Mouse (Mus musculus) lung, embryonic 16.5 days (tissue): ENCODE data around the gene Pou2af1. TPM values are rescaled to one million over a fixed set of nuclear protein-coding genes. Genes with fewer than 3 reads are reported as not detected.

Experiments used
- ATAC-seq: fragments of 200-750 bp; cut with Nextera tagmentation; 2 replicates; pipeline ENCODE4 v1.8.0; 2017; ENCODE audit warnings: low read depth, mild to moderate bottlenecking, moderate library complexity
- H3K27ac ChIP-seq: fragments of 300-500 bp; sonication (generic); 2 replicates; pipeline ENCODE4 v1.5.1; 2014; ENCODE audit warnings: mild to moderate bottlenecking, control low read depth, low read length
- H3K27me3 ChIP-seq: fragments of 300-500 bp; sonication (generic); 2 replicates; pipeline ENCODE4 v1.6.1; 2014; ENCODE audit warnings: low read depth, low read length, mixed read lengths; ENCODE audit not compliant: control insufficient read depth, insufficient read depth
- H3K36me3 ChIP-seq: fragments of 300-500 bp; sonication (generic); 2 replicates; pipeline ENCODE4 v1.6.1; 2014; ENCODE audit warnings: low read length; ENCODE audit not compliant: control insufficient read depth, insufficient read depth
- H3K4me1 ChIP-seq: fragments of 300-500 bp; sonication (generic); replicated peaks from 2 replicates; pipeline ENCODE4 v1.6.1; 2014; ENCODE audit warnings: low read length, mixed read lengths; ENCODE audit not compliant: control insufficient read depth, insufficient read depth
- H3K4me2 ChIP-seq: fragments of 300-500 bp; sonication (generic); 2 replicates; pipeline ENCODE4 v1.6.1; 2014; ENCODE audit warnings: low read depth, low read length, control low read depth
- H3K4me3 ChIP-seq: fragments of 300-500 bp; sonication (generic); 2 replicates; pipeline ENCODE4 v1.5.1; 2014; ENCODE audit warnings: mild to moderate bottlenecking, low read length, control low read depth
- H3K9ac ChIP-seq: fragments of 300-500 bp; sonication (generic); 2 replicates; pipeline ENCODE4 v1.6.1; 2014; ENCODE audit warnings: low read length, control low read depth
- H3K9me3 ChIP-seq: fragments of 300-500 bp; sonication (generic); 2 replicates; pipeline ENCODE4 v1.6.1; 2016; ENCODE audit warnings: low read length; ENCODE audit not compliant: control insufficient read depth
- WGBS: fragments of 180-500 bp; shearing (Covaris S2); extraction: QIAGEN DNeasy Blood & Tissue Kit; methylation state at CpG from one replicate; pipeline ENCODE4 v1.1.7; 2014; 5-methylcytosine and 5-hydroxymethylcytosine counted together
- polyA plus RNA-seq: library from polyadenylated mRNA; unstranded; fragments of >200 nt; fragmentation: Nextera tagmentation; extraction: Ambion mirVana; gene quantifications from 2 replicates; pipeline ENCODE4 v1.2.1, GENCODE M21; 2015

The Pou2af1 gene
- polyA plus RNA-seq, 1 experiment from 2014 or later: 0.11 TPM

GRCm38 (mm10) chr9:51178297-51178696 is 35.2 kb upstream of the Pou2af1 start:
- no peak for ATAC-seq
- WGBS: 88% methylated on average over 1 of the region's 1 CpGs
- Histone ChIP-seq H3K4me2 (no peak overlapping the region), H3K36me3 (no peaks in the 10 kb centered on the region), H3K9me3 (no peaks in the 10 kb centered on the region), H3K9ac (no peak overlapping the region), H3K27me3 (no peaks in the 10 kb centered on the region), H3K4me1 (peaks cover 10% of the 10 kb centered on the region), H3K27ac (no peak overlapping the region), H3K4me3 (no peak overlapping the region)

- H3K4me1 ChIP-seq: no peaks in the 10 kb centered on the region; the same call in 1 of the 2 replicates
- ATAC-seq: peak; percentile 51
- H3K27me3 ChIP-seq: no peaks in the 10 kb centered on the region
- no peak overlapping the region for H3K4me3 ChIP-seq
- no peaks in the 10 kb centered on the region for H3K36me3 ChIP-seq
- no peak overlapping the region for H3K27ac ChIP-seq
- H3K9me3 ChIP-seq: no peaks in the 10 kb centered on the region
- no peak overlapping the region for H3K4me2 ChIP-seq
- WGBS: 54% methylated on average over 5 of the region's 5 CpGs
- H3K9ac ChIP-seq: no peak overlapping the region
These were observed 32.9 kb upstream of the Pou2af1 start for GRCm38 (mm10) chr9:51180621-51181020.

GRCm38 (mm10) chr9:51182716-51183710 is 30.5 kb upstream of the Pou2af1 start:
- Histone ChIP-seq H3K4me2 (no peak overlapping the region), H3K9ac (no peak overlapping the region), H3K27me3 (no peaks in the 10 kb centered on the region), H3K4me3 (no peak overlapping the region), H3K36me3 (no peaks in the 10 kb centered on the region), H3K4me1 (no peaks in the 10 kb centered on the region), H3K9me3 (no peaks in the 10 kb centered on the region), H3K27ac (no peak overlapping the region)
- ATAC-seq: no peak
- 73% methylated on average over 15 of the region's 15 CpGs for WGBS

- H3K27ac ChIP-seq: no peak overlapping the region
- WGBS: 62% methylated on average over 4 of the region's 4 CpGs
- H3K9ac ChIP-seq: no peak overlapping the region
- H3K4me2 ChIP-seq: no peak overlapping the region
- H3K27me3 ChIP-seq: no peaks in the 10 kb centered on the region
- no peaks in the 10 kb centered on the region for H3K4me1 ChIP-seq
- no peaks in the 10 kb centered on the region for H3K9me3 ChIP-seq
- no peak for ATAC-seq
- H3K36me3 ChIP-seq: no peaks in the 10 kb centered on the region
- no peak overlapping the region for H3K4me3 ChIP-seq
These were observed 28.1 kb upstream of the Pou2af1 start for GRCm38 (mm10) chr9:51185386-51185785.

GRCm38 (mm10) chr9:51185871-51186270 is 27.6 kb upstream of the Pou2af1 start:
- Histone ChIP-seq H3K36me3 (no peaks in the 10 kb centered on the region), H3K4me3 (no peak overlapping the region), H3K27ac (no peak overlapping the region), H3K4me1 (no peaks in the 10 kb centered on the region), H3K9ac (no peak overlapping the region), H3K27me3 (no peaks in the 10 kb centered on the region), H3K9me3 (no peaks in the 10 kb centered on the region), H3K4me2 (no peak overlapping the region)
- no peak for ATAC-seq
- 63% methylated on average over 5 of the region's 5 CpGs for WGBS

- H3K36me3 ChIP-seq: no peaks in the 10 kb centered on the region
- H3K9me3 ChIP-seq: peaks cover 2% of the 10 kb centered on the region; the same call in 1 of the 2 replicates
- H3K9ac ChIP-seq: no peak overlapping the region
- H3K4me1 ChIP-seq: no peaks in the 10 kb centered on the region
- H3K4me2 ChIP-seq: no peak overlapping the region
- H3K4me3 ChIP-seq: no peak overlapping the region
- H3K27ac ChIP-seq: peak overlapping the region; percentile 75
- peak; percentile 64 for ATAC-seq
- 69% methylated on average over 3 of the region's 3 CpGs for WGBS
- H3K27me3 ChIP-seq: no peaks in the 10 kb centered on the region
These were observed 22.9 kb upstream of the Pou2af1 start for GRCm38 (mm10) chr9:51190655-51191054.

DNA sequence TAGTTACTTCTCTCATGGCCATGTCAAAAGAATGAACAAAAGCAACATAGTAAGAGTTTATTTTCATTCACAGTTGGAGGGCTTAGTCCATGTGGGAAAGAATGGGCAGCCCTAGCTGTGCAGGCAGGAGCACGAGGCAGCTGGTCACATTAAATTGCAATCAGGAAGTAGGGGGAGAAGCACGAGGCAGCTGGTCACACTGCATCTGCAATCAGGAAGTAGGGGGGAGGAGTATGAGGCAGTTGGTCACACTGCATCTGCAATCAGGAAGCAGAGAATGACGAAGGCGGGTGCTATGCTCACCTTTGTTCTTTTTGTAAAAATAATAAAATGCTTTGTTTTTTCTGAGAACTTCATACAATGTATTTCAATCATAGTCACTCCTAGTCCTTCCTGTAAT is 18.7 kb upstream of the Pou2af1 start:
- no peak overlapping the region for H3K4me3 ChIP-seq
- no peaks in the 10 kb centered on the region for H3K27me3 ChIP-seq
- H3K27ac ChIP-seq: no peak overlapping the region
- H3K9ac ChIP-seq: no peak overlapping the region
- no peaks in the 10 kb centered on the region for H3K36me3 ChIP-seq
- ATAC-seq: no peak
- H3K4me2 ChIP-seq: no peak overlapping the region
- WGBS: 70% methylated on average over 4 of the region's 4 CpGs
- peaks cover 2% of the 10 kb centered on the region; the same call in 1 of the 2 replicates for H3K9me3 ChIP-seq
- H3K4me1 ChIP-seq: no peaks in the 10 kb centered on the region

GRCm38 (mm10) chr9:51208974-51209332 is 4.6 kb upstream of the Pou2af1 start:
- H3K4me1 ChIP-seq: no peaks in the 10 kb centered on the region
- H3K4me3 ChIP-seq: no peak overlapping the region
- H3K27ac ChIP-seq: no peak overlapping the region
- 88% methylated on average over 2 of the region's 2 CpGs for WGBS
- no peaks in the 10 kb centered on the region for H3K9me3 ChIP-seq
- no peak for ATAC-seq
- no peaks in the 10 kb centered on the region for H3K27me3 ChIP-seq
- no peak overlapping the region for H3K4me2 ChIP-seq
- H3K36me3 ChIP-seq: no peaks in the 10 kb centered on the region
- H3K9ac ChIP-seq: no peak overlapping the region

- no peaks in the 10 kb centered on the region for H3K36me3 ChIP-seq
- H3K27me3 ChIP-seq: no peaks in the 10 kb centered on the region
- no peak overlapping the region for H3K4me3 ChIP-seq
- WGBS: 63% methylated on average over 6 of the region's 6 CpGs
- no peak overlapping the region for H3K9ac ChIP-seq
- H3K27ac ChIP-seq: no peak overlapping the region
- ATAC-seq: no peak
- no peaks in the 10 kb centered on the region for H3K9me3 ChIP-seq
- H3K4me1 ChIP-seq: no peaks in the 10 kb centered on the region
- H3K4me2 ChIP-seq: no peak overlapping the region
These were observed 2.3 kb upstream of the Pou2af1 start for GRCm38 (mm10) chr9:51211191-51211590.
